Mouse (Mus musculus) liver, adult 10 weeks (tissue): ENCODE data around the gene Rab42. TPM values are rescaled to one million over a fixed set of nuclear protein-coding genes. Genes with fewer than 3 reads are reported as not detected.

Source experiments
- polyA plus RNA-seq: library from polyadenylated mRNA; stranded (reverse); fragments of 350-450 nt; fragmentation: Illumina TruSeq; extraction: RNeasy Lipid Tissue Mini Kit (QIAGEN cat#74804); gene quantifications from one replicate; pipeline ENCODE4 v1.2.3, GENCODE M21; 2014; ENCODE audit warnings: low read depth, low replicate concordance

Gene Rab42
- polyA plus RNA-seq = not detected

GRCm38 (mm10) chr4:132302939-132303479 lies at the start of gene Rab42:
TSS of gene Rab42 (minus strand) at chr4:132303385.

GRCm38 (mm10) chr4:132329115-132329834 lies 26.1 kb upstream of the Rab42 start, which contains the start of gene Trnau1ap:
TSS of gene Trnau1ap (minus strand) at chr4:132329538.

GRCm38 (mm10) chr4:132274156-132274862 lies 28.9 kb downstream of the Rab42 start, which contains the start of gene Taf12:
TSS of gene Taf12 (plus strand) at chr4:132274375.

GRCm38 (mm10) chr4:132261514-132262357 lies 41.4 kb downstream of the Rab42 start, which contains the start of gene Gmeb1:
TSS of gene Gmeb1 (minus strand) at chr4:132261602.

Other genes with a start within 250 kb of the Rab42 start
- not detected for gene Gm10300, start 228.7 kb downstream of the Rab42 start, polyA plus RNA-seq
- gene Epb41, start 228.1 kb downstream of the Rab42 start, polyA plus RNA-seq = 50.2 TPM
- not detected for gene Oprd1, start 158.9 kb downstream of the Rab42 start, polyA plus RNA-seq
- gene Ythdf2, start 91.1 kb downstream of the Rab42 start, polyA plus RNA-seq = 26.6 TPM
- gene Gmeb1, start 41.8 kb downstream of the Rab42 start, polyA plus RNA-seq = 2.3 TPM
- 9.1 TPM for gene Taf12, start 29.0 kb downstream of the Rab42 start, polyA plus RNA-seq
- 9.3 TPM for gene Trnau1ap, start 26.2 kb upstream of the Rab42 start, polyA plus RNA-seq
- gene Rcc1, start 50.2 kb upstream of the Rab42 start, polyA plus RNA-seq = 1.3 TPM
- gene Phactr4, start 119.1 kb upstream of the Rab42 start, polyA plus RNA-seq = 13.0 TPM
- gene Med18, start 160.5 kb upstream of the Rab42 start, polyA plus RNA-seq = 0.85 TPM
- 0.58 TPM for gene Sesn2, start 207.1 kb upstream of the Rab42 start, polyA plus RNA-seq
- 61.3 TPM for gene Atpif1, start 230.3 kb upstream of the Rab42 start, polyA plus RNA-seq
- 68.5 TPM for gene Dnajc8, start 232.2 kb upstream of the Rab42 start, polyA plus RNA-seq